Mouse (Mus musculus) ES-Bruce4 (cell line): Measurements from ENCODE around the gene Cacul1.

Source experiments
- CTCF ChIP-seq: IDR thresholded peaks from one replicate; pipeline ENCODE4 v1.8.1; 2011; ENCODE audit warnings: low read depth, low read length
- EP300 ChIP-seq: IDR thresholded peaks from 2 replicates; pipeline ENCODE4 v1.6.1; 2011; ENCODE audit warnings: low read depth, low read length; ENCODE audit not compliant: insufficient read depth
- POLR2A ChIP-seq: IDR thresholded peaks from one replicate; pipeline ENCODE4 v1.8.1; 2011; ENCODE audit warnings: low read length; ENCODE audit not compliant: insufficient read depth

- TF ChIP-seq CTCF (no peak), POLR2A (no peak), EP300 (no peak)
These were observed 95.6 kb downstream of the Cacul1 start for GRCm38 (mm10) chr19:60485261-60485660.
